Mouse (Mus musculus): Measurements from ENCODE around the gene Scnm1.

Scnm1 gene

GRCm38 (mm10) chr3:95133680-95134101 lies at the start of gene Scnm1, which contains the start of gene Lysmd1:
TSS of gene Scnm1 (minus strand) at chr3:95134011.
TSS of gene Lysmd1 (plus strand) at chr3:95134088.
- DNase-seq (ENCODE audit: low spot score): peak; percentile 39

- DNase-seq (ENCODE audit: low spot score): no peak
These were observed 48.0 kb upstream of the Scnm1 start for GRCm38 (mm10) chr3:95181841-95182240.

GRCm38 (mm10) chr3:95179890-95180289 lies 46.1 kb upstream of the Scnm1 start:
- no peak for DNase-seq (ENCODE audit: low spot score)

GRCm38 (mm10) chr3:95178948-95179347 lies 45.1 kb upstream of the Scnm1 start:
- DNase-seq (ENCODE audit: low spot score): no peak

GRCm38 (mm10) chr3:95177583-95177982 lies 43.8 kb upstream of the Scnm1 start:
- no peak for DNase-seq (ENCODE audit: low spot score)

- DNase-seq (ENCODE audit: low spot score): no peak
These were observed 42.7 kb upstream of the Scnm1 start for GRCm38 (mm10) chr3:95176500-95176899.

GRCm38 (mm10) chr3:95174011-95174592 lies 40.3 kb upstream of the Scnm1 start:
- DNase-seq (ENCODE audit: low spot score): peak; percentile 72

GRCm38 (mm10) chr3:95173256-95173949 lies 39.6 kb upstream of the Scnm1 start:
- no peak for DNase-seq (ENCODE audit: low spot score)

- no peak for DNase-seq (ENCODE audit: low spot score)
These were observed 38.9 kb upstream of the Scnm1 start for GRCm38 (mm10) chr3:95172526-95173255.

- DNase-seq (ENCODE audit: low spot score): no peak
These were observed 37.3 kb upstream of the Scnm1 start for GRCm38 (mm10) chr3:95171105-95171504.

GRCm38 (mm10) chr3:95169996-95170395 lies 36.2 kb upstream of the Scnm1 start:
- no peak for DNase-seq (ENCODE audit: low spot score)

- no peak for DNase-seq (ENCODE audit: low spot score)
These were observed 31.0 kb upstream of the Scnm1 start for GRCm38 (mm10) chr3:95164840-95165239.

- no peak for DNase-seq (ENCODE audit: low spot score)
These were observed 30.4 kb upstream of the Scnm1 start for GRCm38 (mm10) chr3:95164256-95164550.

- DNase-seq (ENCODE audit: low spot score): no peak
These were observed 29.8 kb upstream of the Scnm1 start for GRCm38 (mm10) chr3:95163419-95164255.

GRCm38 (mm10) chr3:95162345-95162628 lies 28.5 kb upstream of the Scnm1 start:
- DNase-seq (ENCODE audit: low spot score): no peak

- DNase-seq (ENCODE audit: low spot score): no peak
These were observed 28.0 kb upstream of the Scnm1 start for GRCm38 (mm10) chr3:95161618-95162344.

GRCm38 (mm10) chr3:95161041-95161551 lies 27.3 kb upstream of the Scnm1 start:
- DNase-seq (ENCODE audit: low spot score): no peak

GRCm38 (mm10) chr3:95159987-95160963 lies 26.5 kb upstream of the Scnm1 start, which contains the start of gene Sema6c:
TSS of gene Sema6c (plus strand) at chr3:95160457.
- peak; percentile 67 for DNase-seq (ENCODE audit: low spot score)

GRCm38 (mm10) chr3:95159511-95159986 lies 25.7 kb upstream of the Scnm1 start:
- no peak for DNase-seq (ENCODE audit: low spot score)

- DNase-seq (ENCODE audit: low spot score): no peak
These were observed 20.1 kb upstream of the Scnm1 start for GRCm38 (mm10) chr3:95153874-95154273.
